Mouse (Mus musculus) heart, embryonic 11.5 days (tissue): ENCODE results near the gene Txk. TPM values are rescaled to one million over a fixed set of nuclear protein-coding genes. Genes with fewer than 3 reads are reported as not detected.

ENCODE experiments used
- ATAC-seq: fragments of 200-750 bp; cut with Nextera tagmentation; replicated peaks from 2 replicates; pipeline ENCODE4 v1.8.0; 2017; ENCODE audit warnings: moderate library complexity; ENCODE audit not compliant: insufficient number of reproducible peaks, low FRiP score, low TSS enrichment
- H3K27ac ChIP-seq: fragments of 300-500 bp; sonication (generic); 2 replicates; pipeline ENCODE4 v1.5.1; 2014; ENCODE audit warnings: mild to moderate bottlenecking, low read depth, low read length
- H3K27me3 ChIP-seq: fragments of 300-500 bp; sonication (generic); 2 replicates; pipeline ENCODE4 v1.6.1; 2014; ENCODE audit warnings: mild to moderate bottlenecking, low read length, mixed read lengths; ENCODE audit not compliant: control insufficient read depth, insufficient read depth
- H3K36me3 ChIP-seq: fragments of 300-500 bp; sonication (generic); 2 replicates; pipeline ENCODE4 v1.6.1; 2014; ENCODE audit warnings: mild to moderate bottlenecking, low read length, moderate library complexity, mixed read lengths; ENCODE audit not compliant: control insufficient read depth, insufficient read depth
- H3K4me1 ChIP-seq: fragments of 300-500 bp; sonication (generic); 2 replicates; pipeline ENCODE4 v1.6.1; 2014; ENCODE audit warnings: low read length; ENCODE audit not compliant: control insufficient read depth, insufficient read depth
- H3K4me2 ChIP-seq: fragments of 300-500 bp; sonication (generic); 2 replicates; pipeline ENCODE4 v1.6.1; 2014; ENCODE audit warnings: mild to moderate bottlenecking, moderate library complexity
- H3K4me3 ChIP-seq: fragments of 300-500 bp; sonication (generic); 2 replicates; pipeline ENCODE4 v1.5.1; 2014; ENCODE audit warnings: low read depth, low read length
- H3K9ac ChIP-seq: fragments of 300-500 bp; sonication (generic); 2 replicates; pipeline ENCODE4 v1.6.1; 2014; ENCODE audit warnings: mild to moderate bottlenecking, low read depth, low read length, moderate library complexity
- H3K9me3 ChIP-seq: fragments of 300-500 bp; sonication (generic); replicated peaks from 2 replicates; pipeline ENCODE4 v1.6.1; 2016; ENCODE audit warnings: low read length; ENCODE audit not compliant: control insufficient read depth
- WGBS: fragments of 180-500 bp; shearing (Covaris S2); extraction: QIAGEN DNeasy Blood & Tissue Kit; methylation state at CpG from one replicate; pipeline ENCODE4 v1.1.7; 2014; ENCODE audit not compliant: insufficient replicate concordance; 5-methylcytosine and 5-hydroxymethylcytosine counted together
- polyA plus RNA-seq: library from polyadenylated mRNA; unstranded; fragments of >200 nt; fragmentation: Nextera tagmentation; extraction: Ambion mirVana; gene quantifications from 2 replicates; pipeline ENCODE4 v1.2.1, GENCODE M21; 2014

The Txk gene
- polyA plus RNA-seq, 1 experiment from 2014 or later: 0.04 TPM

GRCm38 (mm10) chr5:72665281-72665680, 87.3 kb downstream of the Txk start:
- WGBS: 32% methylated on average over 5 of the region's 5 CpGs
- no peaks in the 10 kb centered on the region for H3K4me1 ChIP-seq
- H3K4me2 ChIP-seq: no peak overlapping the region
- H3K27ac ChIP-seq: no peak overlapping the region
- H3K27me3 ChIP-seq: no peaks in the 10 kb centered on the region
- ATAC-seq: no peak
- no peaks in the 10 kb centered on the region for H3K9me3 ChIP-seq
- no peak overlapping the region for H3K9ac ChIP-seq
- no peaks in the 10 kb centered on the region for H3K36me3 ChIP-seq
- H3K4me3 ChIP-seq: no peak overlapping the region

GRCm38 (mm10) chr5:72664854-72665253, 87.7 kb downstream of the Txk start:
- no peak for ATAC-seq
- no peak overlapping the region for H3K9ac ChIP-seq
- no peaks in the 10 kb centered on the region for H3K4me1 ChIP-seq
- no peaks in the 10 kb centered on the region for H3K9me3 ChIP-seq
- H3K27ac ChIP-seq: no peak overlapping the region
- 44% methylated on average over 3 of the region's 3 CpGs for WGBS
- H3K27me3 ChIP-seq: no peaks in the 10 kb centered on the region
- H3K4me2 ChIP-seq: no peak overlapping the region
- no peaks in the 10 kb centered on the region for H3K36me3 ChIP-seq
- no peak overlapping the region for H3K4me3 ChIP-seq

GRCm38 (mm10) chr5:72664126-72664525, 88.5 kb downstream of the Txk start:
- no peaks in the 10 kb centered on the region for H3K36me3 ChIP-seq
- no peaks in the 10 kb centered on the region for H3K9me3 ChIP-seq
- H3K4me1 ChIP-seq: no peaks in the 10 kb centered on the region
- no peak overlapping the region for H3K9ac ChIP-seq
- ATAC-seq: no peak
- no peaks in the 10 kb centered on the region for H3K27me3 ChIP-seq
- H3K4me3 ChIP-seq: no peak overlapping the region
- H3K27ac ChIP-seq: no peak overlapping the region
- no peak overlapping the region for H3K4me2 ChIP-seq
- 86% methylated on average over 5 of the region's 5 CpGs for WGBS

- no peak overlapping the region for H3K4me2 ChIP-seq
- no peaks in the 10 kb centered on the region for H3K4me1 ChIP-seq
- no peak overlapping the region for H3K4me3 ChIP-seq
- no peaks in the 10 kb centered on the region for H3K27me3 ChIP-seq
- no peak overlapping the region for H3K9ac ChIP-seq
- ATAC-seq: no peak
- no peaks in the 10 kb centered on the region for H3K9me3 ChIP-seq
- H3K27ac ChIP-seq: no peak overlapping the region
- H3K36me3 ChIP-seq: no peaks in the 10 kb centered on the region
- 58% methylated on average over 6 of the region's 6 CpGs for WGBS
Measured at GRCm38 (mm10) chr5:72661051-72661781, 91.4 kb downstream of the Txk start.

- Histone ChIP-seq H3K27ac (no peak overlapping the region), H3K9me3 (no peaks in the 10 kb centered on the region), H3K9ac (no peak overlapping the region), H3K4me1 (no peaks in the 10 kb centered on the region), H3K4me3 (no peak overlapping the region), H3K36me3 (no peaks in the 10 kb centered on the region), H3K27me3 (no peaks in the 10 kb centered on the region), H3K4me2 (no peak overlapping the region)
- no peak for ATAC-seq
- 87% methylated on average over 13 of the region's 13 CpGs for WGBS
Measured at GRCm38 (mm10) chr5:72658375-72658774, 94.2 kb downstream of the Txk start.

- WGBS: 67% methylated on average over 7 of the region's 7 CpGs
- H3K9ac ChIP-seq: no peak overlapping the region
Measured at GRCm38 (mm10) chr5:72656270-72656791, 96.2 kb downstream of the Txk start.

GRCm38 (mm10) chr5:72653068-72653674, 99.4 kb downstream of the Txk start:
- Histone ChIP-seq H3K27ac (no peak overlapping the region), H3K4me3 (no peak overlapping the region), H3K9me3 (no peaks in the 10 kb centered on the region), H3K9ac (no peak overlapping the region), H3K4me2 (no peak overlapping the region), H3K4me1 (no peaks in the 10 kb centered on the region), H3K27me3 (peaks cover 5% of the 10 kb centered on the region; the same call in 1 of the 2 replicates), H3K36me3 (no peaks in the 10 kb centered on the region)
- WGBS: 67% methylated on average over 10 of the region's 10 CpGs
- no peak for ATAC-seq

More at GRCm38 (mm10) chr5:72656270-72656791, 96.2 kb downstream of the Txk start:
- no peaks in the 10 kb centered on the region for H3K4me1 ChIP-seq
- no peak for ATAC-seq
- no peaks in the 10 kb centered on the region for H3K9me3 ChIP-seq
- no peak overlapping the region for H3K27ac ChIP-seq
- no peaks in the 10 kb centered on the region for H3K36me3 ChIP-seq
- H3K4me2 ChIP-seq: no peak overlapping the region
- no peak overlapping the region for H3K4me3 ChIP-seq
- no peaks in the 10 kb centered on the region for H3K27me3 ChIP-seq

GRCm38 (mm10) chr5:72648987-72649735, 103.4 kb downstream of the Txk start:
- Histone ChIP-seq H3K27ac (no peak overlapping the region), H3K4me2 (no peak overlapping the region), H3K9me3 (no peaks in the 10 kb centered on the region), H3K4me1 (peaks cover 4% of the 10 kb centered on the region; the same call in 1 of the 2 replicates), H3K27me3 (peaks cover 21% of the 10 kb centered on the region), H3K4me3 (no peak overlapping the region), H3K9ac (no peak overlapping the region), H3K36me3 (no peaks in the 10 kb centered on the region)
- no peak for ATAC-seq
- 74% methylated on average over 9 of the region's 9 CpGs for WGBS
